Mouse (Mus musculus) CH12.LX (cell line): ENCODE measurements around the gene Pomt2.

Source experiments
- CTCF ChIP-seq, 2 experiments: IDR thresholded peaks in 1 of 2; conservative IDR thresholded peaks in 1 of 2; 2 replicates each; pipeline ENCODE4 v1.5.1; 2011 to 2012; ENCODE audit warnings: low read depth in 2 of 2, low read length in 2 of 2, improper control_type of control experiment in 1 of 2, inconsistent platforms in 1 of 2, mild to moderate bottlenecking in 1 of 2, moderate library complexity in 1 of 2
- NELFE ChIP-seq: IDR thresholded peaks from 2 replicates; pipeline ENCODE4 v1.6.1; 2011; ENCODE audit warnings: low read depth, low read length, improper control_type of control experiment
- NRF1 ChIP-seq: IDR thresholded peaks from 2 replicates; pipeline ENCODE4 v1.6.1; 2014; ENCODE audit warnings: low read depth, mild to moderate bottlenecking, inconsistent platforms, low read length, improper control_type of control experiment, moderate library complexity
- POLR2A ChIP-seq: IDR thresholded peaks from 2 replicates; pipeline ENCODE4 v1.6.1; 2011; ENCODE audit warnings: low read depth, mild to moderate bottlenecking, improper control_type of control experiment, low read length
- RAD21 ChIP-seq: IDR thresholded peaks from 2 replicates; pipeline ENCODE4 v1.6.1; 2011; ENCODE audit warnings: low read depth, mild to moderate bottlenecking, low read length, improper control_type of control experiment, moderate library complexity

DNA sequence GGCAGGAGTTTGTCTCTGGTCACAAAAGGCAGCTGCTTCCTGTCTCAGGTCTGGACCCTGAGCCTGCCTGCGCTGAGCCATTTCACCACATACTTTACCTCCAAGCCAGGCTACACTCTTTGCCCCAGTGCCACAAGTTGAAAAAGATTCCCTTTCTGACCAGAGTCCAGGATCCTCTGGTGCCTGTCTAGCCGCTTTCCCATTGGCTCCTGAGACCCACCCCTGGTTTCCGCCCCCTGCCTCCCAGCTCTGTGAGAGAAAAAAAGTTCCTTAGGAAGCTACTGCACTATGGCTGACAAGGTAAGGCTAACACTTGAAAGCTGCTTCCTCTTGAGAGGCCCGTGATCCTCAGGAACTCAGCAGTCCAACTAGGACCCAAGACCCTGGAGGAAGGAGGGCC is 9.6 kb upstream of the Pomt2 start:
- TF ChIP-seq CTCF (conservative IDR thresholded peaks at IDR 0.05 in 1 of 2, IDR thresholded peaks at IDR 0.05 in 1 of 2; ENCODE audit: low read depth in 2 of 2, low read length in 2 of 2) = no peak
- TF ChIP-seq NRF1 = no peak
- no peak for TF ChIP-seq RAD21
- TF ChIP-seq NELFE = no peak
- TF ChIP-seq POLR2A = no peak
